Mouse (Mus musculus) neural tube, embryonic 13.5 days (tissue): ENCODE results near the gene Mum1. TPM values are rescaled to one million over a fixed set of nuclear protein-coding genes. Genes with fewer than 3 reads are reported as not detected.

Source experiments
- ATAC-seq: fragments of 200-750 bp; cut with Nextera tagmentation; 2 replicates; pipeline ENCODE4 v1.8.0; 2017; ENCODE audit warnings: low read depth, mild to moderate bottlenecking, moderate TSS enrichment, moderate library complexity
- H3K27ac ChIP-seq: fragments of 300-500 bp; sonication (generic); replicated peaks from 2 replicates; pipeline ENCODE4 v1.5.1; 2015; ENCODE audit warnings: moderate library complexity, mild to moderate bottlenecking, inconsistent platforms
- H3K27me3 ChIP-seq: fragments of 300-500 bp; sonication (generic); 2 replicates; pipeline ENCODE4 v1.6.1; 2015; ENCODE audit warnings: mild to moderate bottlenecking, inconsistent platforms
- H3K36me3 ChIP-seq: fragments of 300-500 bp; sonication (generic); 2 replicates; pipeline ENCODE4 v1.6.1; 2015; ENCODE audit warnings: mild to moderate bottlenecking, inconsistent platforms
- H3K4me1 ChIP-seq: fragments of 300-500 bp; sonication (generic); replicated peaks from 2 replicates; pipeline ENCODE4 v1.6.1; 2015; ENCODE audit warnings: inconsistent platforms
- H3K4me2 ChIP-seq: fragments of 300-500 bp; sonication (generic); 2 replicates; pipeline ENCODE4 v1.6.1; 2015; ENCODE audit warnings: inconsistent platforms, mild to moderate bottlenecking, moderate library complexity
- H3K4me3 ChIP-seq: fragments of 300-500 bp; sonication (generic); 2 replicates; pipeline ENCODE4 v1.5.1; 2015; ENCODE audit warnings: mild to moderate bottlenecking, inconsistent platforms
- H3K9ac ChIP-seq: fragments of 300-500 bp; sonication (generic); 2 replicates; pipeline ENCODE4 v1.6.1; 2015; ENCODE audit warnings: moderate library complexity, mild to moderate bottlenecking, inconsistent platforms
- H3K9me3 ChIP-seq: fragments of 300-500 bp; sonication (generic); 2 replicates; pipeline ENCODE4 v1.6.1; 2016; ENCODE audit warnings: inconsistent platforms
- WGBS: fragments of 180-500 bp; shearing (Covaris S2); methylation state at CpG from one replicate; pipeline ENCODE4 v1.1.7; 2015; 5-methylcytosine and 5-hydroxymethylcytosine counted together
- polyA plus RNA-seq: library from polyadenylated mRNA; unstranded; fragments of >200 nt; fragmentation: Nextera tagmentation; extraction: Ambion mirVana; gene quantifications from 2 replicates; pipeline ENCODE4 v1.2.1, GENCODE M21; 2015

The Mum1 gene
- polyA plus RNA-seq, 1 experiment from 2014 or later = 46.5 TPM

GRCm38 (mm10) chr10:80190491-80191051 lies 35.7 kb upstream of the Mum1 start:
- under 1% methylated on average over 47 of the region's 48 CpGs for WGBS
- peak overlapping the region; percentile 65 for H3K4me2 ChIP-seq
- no peaks in the 10 kb centered on the region for H3K9me3 ChIP-seq

GRCm38 (mm10) chr10:80193976-80194375 lies 32.3 kb upstream of the Mum1 start:
- no peak overlapping the region for H3K27ac ChIP-seq
- H3K27me3 ChIP-seq = no peaks in the 10 kb centered on the region; the same call in 1 of the 2 replicates
- H3K4me1 ChIP-seq = peaks cover 25% of the 10 kb centered on the region
- WGBS = 71% methylated on average over 6 of the region's 6 CpGs
- 0 out of 2 replicates have a peak overlapping the region, but pooled peaks have one; percentile 26 for H3K9ac ChIP-seq
- H3K4me2 ChIP-seq = no peak overlapping the region
- no peaks in the 10 kb centered on the region for H3K9me3 ChIP-seq
- H3K4me3 ChIP-seq = no peak overlapping the region
- peaks cover 3% of the 10 kb centered on the region for H3K36me3 ChIP-seq
- no peak for ATAC-seq

More at GRCm38 (mm10) chr10:80190491-80191051, 35.7 kb upstream of the Mum1 start:
- peak overlapping the region; percentile 78 for H3K9ac ChIP-seq
- peak; percentile 41 for ATAC-seq
- peak overlapping the region; percentile 41 for H3K4me3 ChIP-seq
- peaks cover 34% of the 10 kb centered on the region for H3K4me1 ChIP-seq
- no peaks in the 10 kb centered on the region; the same call in none of the 2 replicates for H3K27me3 ChIP-seq
- H3K36me3 ChIP-seq = peaks cover 27% of the 10 kb centered on the region
- peak overlapping the region; percentile 82 for H3K27ac ChIP-seq

GRCm38 (mm10) chr10:80194441-80194840 lies 31.8 kb upstream of the Mum1 start:
- Histone ChIP-seq H3K9ac (0 out of 2 replicates have a peak overlapping the region, but pooled peaks have one; percentile 26), H3K4me3 (no peak overlapping the region), H3K4me1 (peaks cover 21% of the 10 kb centered on the region), H3K27me3 (no peaks in the 10 kb centered on the region; the same call in 1 of the 2 replicates), H3K9me3 (no peaks in the 10 kb centered on the region), H3K27ac (no peak overlapping the region), H3K4me2 (no peak overlapping the region), H3K36me3 (no peaks in the 10 kb centered on the region)
- 52% methylated on average over 8 of the region's 8 CpGs for WGBS
- ATAC-seq = no peak

GRCm38 (mm10) chr10:80196167-80196566 lies 30.1 kb upstream of the Mum1 start:
- Histone ChIP-seq H3K27ac (no peak overlapping the region), H3K9me3 (no peaks in the 10 kb centered on the region), H3K4me2 (no peak overlapping the region), H3K4me3 (no peak overlapping the region), H3K27me3 (no peaks in the 10 kb centered on the region; the same call in 1 of the 2 replicates), H3K4me1 (peaks cover 9% of the 10 kb centered on the region), H3K36me3 (no peaks in the 10 kb centered on the region), H3K9ac (no peak overlapping the region)
- WGBS = 89% methylated on average over 1 of the region's 1 CpGs
- ATAC-seq = no peak

GRCm38 (mm10) chr10:80196778-80197581 lies 29.3 kb upstream of the Mum1 start:
- no peak overlapping the region for H3K4me2 ChIP-seq
- no peaks in the 10 kb centered on the region; the same call in 1 of the 2 replicates for H3K27me3 ChIP-seq
- H3K27ac ChIP-seq = no peak overlapping the region
- ATAC-seq = no peak
- H3K9ac ChIP-seq = no peak overlapping the region
- no peaks in the 10 kb centered on the region for H3K36me3 ChIP-seq
- peaks cover 9% of the 10 kb centered on the region for H3K4me1 ChIP-seq
- no peaks in the 10 kb centered on the region for H3K9me3 ChIP-seq
- no peak overlapping the region for H3K4me3 ChIP-seq
- 68% methylated on average over 33 of the region's 33 CpGs for WGBS

- ATAC-seq = peak; percentile 75
- H3K27ac ChIP-seq = no peak overlapping the region
- H3K36me3 ChIP-seq = no peaks in the 10 kb centered on the region
- H3K4me2 ChIP-seq = no peak overlapping the region
- H3K9me3 ChIP-seq = no peaks in the 10 kb centered on the region
- H3K4me1 ChIP-seq = peaks cover 14% of the 10 kb centered on the region
- no peak overlapping the region for H3K9ac ChIP-seq
- no peak overlapping the region for H3K4me3 ChIP-seq
- H3K27me3 ChIP-seq = no peaks in the 10 kb centered on the region
- 50% methylated on average over 3 of the region's 3 CpGs for WGBS
Measured at GRCm38 (mm10) chr10:80199440-80200008, 26.7 kb upstream of the Mum1 start.

- H3K27ac ChIP-seq = no peak overlapping the region
Measured at GRCm38 (mm10) chr10:80200485-80200884, 25.7 kb upstream of the Mum1 start.

DNA sequence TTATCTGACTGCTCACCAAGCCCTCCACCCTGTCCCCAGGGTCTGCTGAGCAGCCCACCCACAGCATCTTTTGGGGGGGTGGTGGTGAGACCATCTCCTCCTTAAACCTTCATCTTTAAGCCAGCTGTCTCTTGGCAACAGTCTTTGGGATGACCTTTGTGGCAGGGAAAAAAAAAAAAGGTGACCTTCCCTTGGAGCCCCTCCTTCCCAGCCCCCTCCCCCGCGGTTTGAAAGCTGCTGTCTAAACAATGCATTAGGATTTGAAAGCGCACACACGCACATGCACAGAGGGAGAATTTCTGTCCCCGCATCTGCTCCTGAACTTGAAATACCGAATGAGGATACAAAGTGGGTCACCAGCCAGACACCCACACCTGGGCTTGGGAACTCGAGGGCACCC lies 22.2 kb upstream of the Mum1 start:
- no peak overlapping the region for H3K4me3 ChIP-seq
- H3K4me1 ChIP-seq = peaks cover 29% of the 10 kb centered on the region
- WGBS = 17% methylated on average over 7 of the region's 7 CpGs
- no peak for ATAC-seq
- H3K36me3 ChIP-seq = no peaks in the 10 kb centered on the region
- no peak overlapping the region for H3K27ac ChIP-seq
- no peak overlapping the region for H3K4me2 ChIP-seq
- no peaks in the 10 kb centered on the region for H3K9me3 ChIP-seq
- H3K9ac ChIP-seq = no peak overlapping the region
- H3K27me3 ChIP-seq = no peaks in the 10 kb centered on the region

More at GRCm38 (mm10) chr10:80200485-80200884, 25.7 kb upstream of the Mum1 start:
- Histone ChIP-seq H3K4me3 (no peak overlapping the region), H3K36me3 (no peaks in the 10 kb centered on the region), H3K27me3 (no peaks in the 10 kb centered on the region), H3K9me3 (no peaks in the 10 kb centered on the region), H3K9ac (no peak overlapping the region), H3K4me1 (peaks cover 12% of the 10 kb centered on the region), H3K4me2 (no peak overlapping the region)
- WGBS = 81% methylated on average over 6 of the region's 6 CpGs
- ATAC-seq = no peak

GRCm38 (mm10) chr10:80207201-80207600 lies 19.0 kb upstream of the Mum1 start:
- Histone ChIP-seq H3K4me3 (no peak overlapping the region), H3K4me1 (peaks cover 30% of the 10 kb centered on the region), H3K4me2 (no peak overlapping the region), H3K36me3 (no peaks in the 10 kb centered on the region), H3K27me3 (no peaks in the 10 kb centered on the region), H3K9ac (no peak overlapping the region), H3K27ac (no peak overlapping the region), H3K9me3 (no peaks in the 10 kb centered on the region)
- no peak for ATAC-seq
- WGBS = 59% methylated on average over 1 of the region's 1 CpGs

GRCm38 (mm10) chr10:80207676-80208075 lies 18.6 kb upstream of the Mum1 start:
- Histone ChIP-seq H3K27ac (0 out of 2 replicates have a peak overlapping the region, but pooled peaks have one; percentile 13), H3K4me1 (peaks cover 30% of the 10 kb centered on the region), H3K9me3 (no peaks in the 10 kb centered on the region), H3K36me3 (no peaks in the 10 kb centered on the region), H3K4me2 (no peak overlapping the region), H3K27me3 (no peaks in the 10 kb centered on the region), H3K4me3 (no peak overlapping the region), H3K9ac (peak overlapping the region; percentile 6; the same call in 1 of the 2 replicates)
- 38% methylated on average over 10 of the region's 10 CpGs for WGBS
- no peak for ATAC-seq

- no peaks in the 10 kb centered on the region for H3K36me3 ChIP-seq
- H3K9ac ChIP-seq = peak overlapping the region; percentile 53; the same call in 1 of the 2 replicates
- peak overlapping the region; percentile 87 for H3K27ac ChIP-seq
- peaks cover 30% of the 10 kb centered on the region for H3K4me1 ChIP-seq
- no peaks in the 10 kb centered on the region for H3K27me3 ChIP-seq
- no peaks in the 10 kb centered on the region for H3K9me3 ChIP-seq
- H3K4me3 ChIP-seq = no peak overlapping the region
- ATAC-seq = no peak
- WGBS = 74% methylated on average over 4 of the region's 4 CpGs
- no peak overlapping the region; the same call in 1 of the 2 replicates for H3K4me2 ChIP-seq
Measured at GRCm38 (mm10) chr10:80208248-80208647, 18.0 kb upstream of the Mum1 start.

DNA sequence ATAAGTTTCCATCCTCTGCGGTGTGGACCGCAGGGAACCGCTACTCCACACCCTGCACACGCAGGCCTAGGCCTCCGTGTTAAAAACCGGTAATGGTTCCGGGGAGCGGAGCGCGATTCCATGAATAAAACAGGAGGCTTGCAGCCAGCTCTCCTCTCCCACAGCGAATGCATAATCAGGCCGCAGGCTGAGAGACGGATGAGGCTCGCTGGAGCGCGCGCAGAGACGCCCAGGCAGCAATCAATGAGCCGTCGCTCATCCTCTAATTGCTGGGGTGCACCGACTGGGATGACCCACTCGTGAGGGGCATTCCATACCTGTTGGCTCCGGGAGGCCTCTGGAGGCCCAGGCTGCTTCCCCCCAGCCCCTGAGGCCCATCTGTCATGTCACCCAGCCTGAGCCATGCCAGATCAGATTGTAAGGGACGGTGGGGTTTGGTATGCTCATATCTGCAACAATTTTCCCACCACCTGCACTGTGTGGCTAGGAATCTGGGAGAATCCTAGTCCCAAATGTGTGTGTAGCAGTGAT lies 17.3 kb upstream of the Mum1 start:
- 3% methylated on average over 24 of the region's 24 CpGs for WGBS
- Histone ChIP-seq H3K9me3 (no peaks in the 10 kb centered on the region), H3K4me3 (peak overlapping the region; percentile 8; the same call in 1 of the 2 replicates), H3K27ac (peak overlapping the region; percentile 87), H3K36me3 (no peaks in the 10 kb centered on the region), H3K27me3 (no peaks in the 10 kb centered on the region), H3K4me2 (peak overlapping the region; percentile 46), H3K4me1 (peaks cover 28% of the 10 kb centered on the region), H3K9ac (peak overlapping the region; percentile 53)
- peak; percentile 74; the same call in 1 of the 2 replicates for ATAC-seq
